Mouse (Mus musculus): Measurements from ENCODE around the gene Dync1i2. TPM values are rescaled to one million over a fixed set of nuclear protein-coding genes. Genes with fewer than 3 reads are reported as not detected.

Dync1i2 gene
- 231 TPM for polyA plus RNA-seq (2014; fragmentation: Illumina TruSeq; extraction: RNeasy Lipid Tissue Mini Kit (QIAGEN cat#74804); ENCODE audit: low read depth, low replicate concordance)

DNA sequence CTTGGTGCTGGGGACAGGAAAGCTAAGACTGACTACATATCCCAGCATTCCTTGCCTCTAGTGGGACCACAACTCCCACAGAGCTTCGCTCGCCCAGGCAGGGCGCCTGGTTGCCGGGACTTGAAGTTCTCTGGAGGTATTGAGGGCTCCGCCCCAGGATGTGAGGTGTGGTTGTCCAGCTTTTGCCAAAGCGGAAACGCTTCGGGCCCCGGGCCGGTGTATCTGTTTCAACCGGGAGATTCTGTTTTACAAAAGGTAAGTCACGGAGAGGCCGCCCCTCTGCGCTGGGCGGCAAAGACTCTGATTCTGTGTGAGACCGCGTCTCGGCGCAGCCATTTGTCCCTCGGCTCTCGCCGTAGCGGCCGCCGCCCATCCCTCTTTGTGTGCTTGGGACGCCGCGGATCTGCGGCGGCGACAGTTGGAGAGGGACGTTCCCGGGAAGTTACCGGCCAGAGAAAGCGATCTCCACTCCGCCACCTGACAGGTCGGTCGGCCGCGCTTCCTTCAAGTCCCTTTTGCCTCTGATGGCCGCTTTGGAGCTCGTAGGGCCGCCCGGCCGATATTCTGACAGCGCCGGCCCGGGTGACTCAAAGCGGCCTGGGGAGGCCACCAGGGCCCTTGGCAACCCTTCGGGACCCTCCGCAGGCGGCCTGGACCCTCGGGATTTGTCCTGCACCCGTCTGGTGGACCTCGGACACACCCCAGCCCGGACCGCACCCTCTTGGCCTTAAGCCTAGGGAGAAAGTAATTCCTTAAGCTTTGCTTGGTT, at the start of gene Dync1i2:
TSS of gene Dync1i2 (plus strand) at position 116 of the 769 bp plus-strand sequence.

Other genes starting within 250 kb of the Dync1i2 start
- gene Dcaf17, start 156.4 kb upstream of the Dync1i2 start, polyA plus RNA-seq (2014; fragmentation: Illumina TruSeq; extraction: RNeasy Lipid Tissue Mini Kit (QIAGEN cat#74804); ENCODE audit: low read depth, low replicate concordance): 34.1 TPM
- 7.8 TPM for gene Mettl8, start 156.1 kb upstream of the Dync1i2 start, polyA plus RNA-seq (2014; fragmentation: Illumina TruSeq; extraction: RNeasy Lipid Tissue Mini Kit (QIAGEN cat#74804); ENCODE audit: low read depth, low replicate concordance)
- gene Cybrd1, start 93.8 kb upstream of the Dync1i2 start, polyA plus RNA-seq (2014; fragmentation: Illumina TruSeq; extraction: RNeasy Lipid Tissue Mini Kit (QIAGEN cat#74804); ENCODE audit: low read depth, low replicate concordance): 1.9 TPM
- 0.85 TPM for gene Slc25a12, start 156.0 kb downstream of the Dync1i2 start, polyA plus RNA-seq (2014; fragmentation: Illumina TruSeq; extraction: RNeasy Lipid Tissue Mini Kit (QIAGEN cat#74804); ENCODE audit: low read depth, low replicate concordance)
- 158 TPM for gene Hat1, start 177.3 kb downstream of the Dync1i2 start, polyA plus RNA-seq (2014; fragmentation: Illumina TruSeq; extraction: RNeasy Lipid Tissue Mini Kit (QIAGEN cat#74804); ENCODE audit: low read depth, low replicate concordance)
- 9.4 TPM for gene Metap1d, start 241.6 kb downstream of the Dync1i2 start, polyA plus RNA-seq (2014; fragmentation: Illumina TruSeq; extraction: RNeasy Lipid Tissue Mini Kit (QIAGEN cat#74804); ENCODE audit: low read depth, low replicate concordance)

Measured in testis, adult 10 weeks (tissue).